Mouse (Mus musculus) frontal cortex, adult 2 months (tissue): ENCODE measurements around the gene Ubr3. TPM values are rescaled to one million over a fixed set of nuclear protein-coding genes. Genes with fewer than 3 reads are reported as not detected.
"Not testable (repeated sequence)": the region's sequence is repeated elsewhere in the genome, so short reads cannot be mapped to it uniquely, and the experiment has no call there.

Experiments used
- DNase-seq, 2 experiments: peaks; one replicate each; pipeline ENCODE4 v3.0.0; 2022; ENCODE audit warnings: low spot score in 1 of 2; ENCODE audit errors: extremely low spot score in 1 of 2
- polyA plus RNA-seq: library from polyadenylated mRNA; depleted of rRNA; stranded (reverse); fragments of >200 nt; gene quantifications from 2 replicates; pipeline ENCODE4 v1.2.3, GENCODE M21; 2012

Gene Ubr3
- polyA plus RNA-seq, 1 experiment, result 105 TPM

DNA sequence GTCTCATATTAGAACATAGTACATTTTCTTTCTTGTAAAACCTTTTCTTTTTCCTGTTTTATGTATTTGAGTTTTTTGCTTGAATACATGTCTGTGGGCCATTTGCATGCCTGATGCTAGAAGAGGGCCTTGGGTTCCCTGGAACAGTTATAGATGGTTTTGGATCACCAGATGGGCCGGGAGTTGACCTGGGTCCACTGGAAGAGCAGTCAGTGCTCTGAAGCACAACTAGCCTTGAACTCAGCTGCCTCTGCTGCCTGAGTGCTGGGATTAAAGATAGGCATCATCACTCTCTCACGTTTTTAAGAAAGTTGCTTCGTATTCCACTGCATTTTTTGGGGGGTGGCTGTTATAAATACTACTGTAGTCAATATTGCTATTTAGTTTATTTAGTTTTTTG, 6.5 kb downstream of the Ubr3 start:
- DNase-seq, result no peak

DNA sequence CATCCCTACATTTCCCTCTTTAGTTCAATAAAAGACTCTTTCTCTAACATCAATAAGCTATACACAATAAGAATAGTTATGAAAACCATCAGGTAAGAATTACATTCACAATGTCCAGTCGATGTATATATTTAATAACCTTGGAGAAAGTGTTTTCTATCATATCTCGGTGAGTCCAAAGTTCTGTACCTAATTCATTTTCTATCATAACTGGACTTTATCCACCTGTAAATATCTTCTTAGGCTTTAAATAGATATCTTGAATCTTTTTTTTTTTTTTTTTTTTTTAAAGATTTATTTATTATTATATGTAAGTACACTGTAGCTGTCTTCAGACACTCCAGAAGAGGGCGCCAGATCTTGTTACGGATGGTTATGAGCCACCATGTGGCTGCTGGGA, 10.3 kb downstream of the Ubr3 start:
- DNase-seq, result not testable (repeated sequence)

DNA sequence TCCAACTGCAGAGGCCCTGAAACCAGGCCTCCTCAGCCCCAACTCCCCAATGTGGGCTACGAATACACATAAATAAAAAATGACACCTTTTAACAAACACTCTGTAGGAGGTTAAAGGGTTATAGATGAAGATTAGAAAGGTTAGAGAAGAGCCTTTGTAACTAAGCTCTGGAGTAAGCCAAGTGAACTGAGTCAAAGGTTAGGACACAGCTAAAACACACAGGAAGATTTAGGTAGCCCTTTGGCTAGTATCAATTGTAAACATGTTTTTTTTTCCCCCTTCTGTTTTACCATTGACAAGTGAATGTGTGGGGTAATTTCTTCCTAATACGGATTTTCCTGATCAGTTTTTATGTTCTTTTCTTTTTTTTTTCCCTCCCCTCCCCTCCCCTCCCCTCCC, 15.8 kb downstream of the Ubr3 start:
- no peak for DNase-seq

GRCm38 (mm10) chr2:69917301-69917700, 20.3 kb downstream of the Ubr3 start:
- no peak for DNase-seq

DNA sequence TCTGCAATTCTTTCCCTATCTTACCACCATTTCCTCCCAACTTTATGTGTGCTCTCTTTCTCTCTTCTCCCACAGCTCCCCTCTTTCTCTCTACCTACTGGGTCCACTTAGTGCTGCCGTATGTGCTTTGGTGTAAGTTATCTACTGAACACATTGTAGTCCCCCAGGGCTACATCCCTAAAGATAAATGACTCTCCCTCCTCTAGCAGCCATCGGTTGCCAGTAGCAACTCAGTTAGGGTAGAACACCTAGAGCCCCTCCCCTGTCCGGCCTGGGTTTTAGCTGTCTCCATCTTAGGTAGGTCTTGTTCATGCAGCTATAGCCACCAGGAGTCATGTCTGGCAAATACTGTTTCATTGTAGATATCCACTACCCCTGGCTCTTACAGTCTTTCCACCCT, 27.9 kb downstream of the Ubr3 start:
- no peak for DNase-seq

GRCm38 (mm10) chr2:69936331-69936730, 39.3 kb downstream of the Ubr3 start:
- DNase-seq, result no peak

DNA sequence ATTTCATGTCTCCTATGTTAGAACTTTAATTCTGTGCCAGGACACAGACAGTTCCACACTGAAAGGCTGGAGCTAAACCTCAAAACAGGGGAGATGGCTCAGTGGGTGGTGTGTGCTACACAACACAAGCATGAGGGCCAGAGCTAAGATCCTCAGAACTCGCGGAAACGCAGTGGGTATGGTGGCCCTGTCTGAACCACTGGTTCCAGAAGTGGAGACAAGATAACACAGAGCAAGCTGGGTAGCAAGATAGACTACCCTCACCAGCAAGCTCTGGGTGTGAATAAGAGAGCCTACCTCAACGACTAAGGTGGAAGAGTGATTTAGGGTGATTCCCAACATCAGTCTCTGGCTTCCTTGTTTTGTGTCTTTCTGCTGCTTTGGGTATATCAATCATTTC, 42.2 kb downstream of the Ubr3 start:
- no peak for DNase-seq

DNA sequence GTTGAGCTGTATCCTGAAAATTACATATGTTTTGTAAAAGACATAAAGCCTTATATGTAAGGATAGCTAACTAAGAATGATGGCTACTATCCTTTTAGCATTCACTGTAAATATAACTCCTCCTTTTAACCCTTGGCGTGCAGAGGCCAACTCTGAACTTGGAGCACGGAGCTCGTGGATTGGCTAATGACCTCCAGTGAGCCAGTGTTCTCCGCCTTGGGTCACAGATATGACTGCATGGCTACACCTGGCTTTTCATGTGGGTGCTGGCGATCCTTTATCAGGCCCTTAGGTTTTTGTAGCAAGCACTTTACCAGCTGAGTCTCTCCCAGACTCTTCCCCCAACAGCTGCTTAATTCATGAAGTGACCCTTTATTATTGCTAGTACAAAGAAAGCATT, 42.6 kb downstream of the Ubr3 start:
- no peak for DNase-seq

DNA sequence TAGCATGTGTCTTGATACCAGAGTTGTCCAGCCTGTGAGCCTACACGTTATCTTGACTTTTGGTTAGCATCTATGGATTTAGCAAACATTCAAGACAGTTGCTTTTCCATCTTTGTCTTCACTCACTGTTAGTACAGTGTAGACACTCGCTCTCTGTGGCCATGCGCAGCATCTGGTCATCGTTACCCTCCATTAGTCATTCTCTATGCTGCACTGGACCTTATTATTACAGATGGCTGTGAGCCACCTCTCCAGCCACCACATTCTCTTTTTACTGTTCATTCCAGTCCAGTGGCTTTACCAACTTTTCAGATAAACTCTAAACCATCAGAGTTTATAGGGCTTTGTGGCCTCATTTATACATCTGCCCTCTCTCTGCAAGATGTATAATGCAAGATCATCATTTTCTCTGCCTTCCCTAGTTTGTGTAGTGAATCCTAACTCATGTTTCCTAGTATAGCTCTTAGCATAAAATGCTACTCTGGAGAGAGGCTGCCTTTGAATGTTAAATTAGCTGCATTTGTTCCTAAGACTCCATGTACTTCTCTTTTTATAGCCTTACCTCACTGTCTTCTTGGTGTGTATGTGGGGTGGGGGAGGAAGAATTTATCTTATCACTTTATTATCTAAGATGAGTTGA, 44.5 kb downstream of the Ubr3 start:
- no peak for DNase-seq

GRCm38 (mm10) chr2:69952849-69953248, 55.8 kb downstream of the Ubr3 start:
- DNase-seq, result no peak

DNA sequence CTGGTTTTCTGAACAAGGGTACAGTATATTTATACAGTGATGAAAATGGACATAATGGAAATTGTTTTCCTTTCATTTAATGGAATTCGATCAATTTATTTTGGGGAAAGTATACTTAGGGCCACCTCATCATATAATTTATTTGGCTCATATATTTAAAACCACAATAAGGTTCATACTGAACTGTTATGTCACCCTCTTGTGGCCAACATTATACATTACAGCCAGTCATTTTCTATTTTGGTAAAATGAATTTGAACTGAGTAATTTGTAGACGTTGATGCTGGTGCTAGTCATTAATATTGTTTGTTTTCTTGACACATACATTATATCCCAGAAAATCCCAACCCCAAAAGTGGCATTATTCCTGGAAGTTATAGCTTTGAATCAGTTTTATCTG, 58.6 kb downstream of the Ubr3 start:
- DNase-seq, result peak in 1 of 2 experiments; percentile 58

GRCm38 (mm10) chr2:69957622-69958021, 60.6 kb downstream of the Ubr3 start:
- no peak for DNase-seq

DNA sequence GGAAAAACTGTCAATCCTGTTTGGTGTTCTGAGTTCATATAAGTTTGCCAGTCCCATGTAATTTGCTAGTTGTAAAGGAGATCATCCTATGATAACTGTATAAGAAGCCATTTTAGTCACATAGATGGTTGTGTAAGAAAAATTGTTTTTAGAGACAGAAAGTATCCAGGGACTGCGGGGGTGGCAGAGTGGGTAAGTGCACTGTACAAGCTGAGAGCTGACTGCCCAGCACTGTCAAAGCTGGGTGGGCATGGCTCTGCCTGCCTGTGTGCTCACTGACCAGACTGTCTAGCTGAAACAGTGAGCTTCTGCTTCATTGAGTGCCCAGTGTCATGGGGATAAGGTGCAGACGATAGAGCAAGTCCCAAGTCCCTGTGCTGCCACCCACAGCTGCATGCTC, 77.8 kb downstream of the Ubr3 start:
- DNase-seq, result peak; percentile 38 to 42

DNA sequence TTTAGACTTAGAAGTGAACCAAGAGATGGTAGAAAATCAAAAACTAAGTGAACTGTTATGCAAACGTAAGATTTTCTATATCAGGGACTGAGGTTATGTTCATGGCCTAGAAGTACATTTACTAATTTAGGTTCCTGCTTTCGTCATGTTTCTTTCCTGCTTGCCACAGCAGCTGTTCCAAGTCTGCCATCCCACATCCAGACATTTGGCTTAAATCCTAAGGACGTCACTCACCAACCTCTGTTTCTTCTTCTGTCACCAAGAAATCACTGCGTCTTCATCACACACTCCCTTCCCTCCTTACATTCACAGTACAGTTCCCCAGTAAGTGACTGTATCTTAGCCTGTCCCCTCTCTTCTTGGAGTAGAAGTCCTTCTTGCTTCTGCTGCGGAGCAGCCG, 92.2 kb downstream of the Ubr3 start:
- DNase-seq, result peak in 1 of 2 experiments; percentile 44

DNA sequence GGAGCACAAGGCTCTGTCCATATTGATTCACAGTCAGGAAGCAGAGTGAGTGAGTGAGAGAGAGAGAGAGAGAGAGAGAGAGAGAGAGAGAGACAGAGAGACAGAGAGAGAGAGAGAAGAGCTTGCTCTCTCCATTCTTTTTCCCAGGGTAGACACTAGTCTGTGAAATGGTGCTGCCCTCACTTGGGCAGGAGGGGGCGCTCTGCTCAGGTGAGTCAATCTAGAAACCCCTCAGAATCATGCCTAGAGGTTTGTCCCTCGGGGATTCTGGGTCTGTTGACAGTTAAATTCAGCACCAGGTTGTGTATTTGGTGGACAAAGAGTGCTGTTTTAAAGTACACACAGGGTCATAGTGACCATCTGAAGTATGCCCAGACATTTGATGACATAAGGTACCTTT, 93.6 kb downstream of the Ubr3 start:
- DNase-seq, result no peak

DNA sequence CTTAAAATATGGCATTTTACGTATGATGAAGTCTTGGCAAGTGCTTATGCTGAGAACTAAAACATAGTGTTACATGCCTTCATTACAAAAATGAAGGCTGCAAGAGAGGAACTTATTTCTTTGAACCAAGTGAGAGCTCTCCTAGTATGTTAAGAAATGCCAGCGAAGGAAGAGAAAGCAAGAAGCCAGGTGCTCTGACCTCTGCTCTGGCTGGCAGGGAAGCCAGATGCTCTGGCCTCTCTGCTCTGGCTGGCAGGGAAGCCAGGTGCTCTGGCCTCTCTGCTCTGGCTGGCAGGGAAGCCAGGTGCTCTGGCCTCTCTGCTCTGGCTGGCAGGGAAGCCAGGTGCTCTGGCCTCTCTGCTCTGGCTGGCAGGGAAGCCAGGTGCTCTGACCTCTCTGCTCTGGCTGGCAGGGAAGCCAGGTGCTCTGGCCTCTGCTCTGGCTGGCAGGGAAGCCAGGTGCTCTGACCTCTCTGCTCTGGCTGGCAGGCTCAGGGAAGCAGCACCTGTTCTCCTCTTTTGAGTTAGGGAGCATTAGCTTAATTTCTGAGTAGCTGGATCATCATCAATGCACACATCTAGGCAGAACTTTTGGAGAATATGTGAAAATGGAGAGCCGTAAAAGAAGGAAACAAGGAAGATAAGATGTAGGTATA, 97.2 kb downstream of the Ubr3 start:
- not testable (repeated sequence) for DNase-seq

- no peak for DNase-seq
These were observed 97.7 kb downstream of the Ubr3 start for GRCm38 (mm10) chr2:69994779-69995178.

- peak in 1 of 2 experiments; percentile 15 for DNase-seq
These were observed 102.2 kb downstream of the Ubr3 start for GRCm38 (mm10) chr2:69999097-69999770.

DNA sequence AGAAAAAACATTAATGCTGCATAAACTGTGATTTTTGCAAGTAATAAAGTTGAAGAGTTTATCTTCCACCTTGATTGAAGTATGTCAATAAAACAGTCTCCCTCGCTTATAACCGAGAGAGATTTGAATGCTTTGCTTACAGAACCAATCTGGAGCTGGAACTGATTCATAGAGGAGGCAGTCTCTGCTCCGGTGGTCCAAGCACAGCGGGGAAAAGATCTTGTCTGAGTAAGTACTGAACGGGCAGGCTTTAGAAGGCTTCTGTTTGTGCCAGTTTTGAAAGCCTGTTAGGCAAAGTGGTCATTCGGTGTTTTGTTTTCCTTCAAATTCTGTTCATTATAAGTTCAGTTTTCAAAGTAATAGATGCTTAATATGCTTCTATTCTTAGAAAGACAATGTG, 103.3 kb downstream of the Ubr3 start:
- no peak for DNase-seq

DNA sequence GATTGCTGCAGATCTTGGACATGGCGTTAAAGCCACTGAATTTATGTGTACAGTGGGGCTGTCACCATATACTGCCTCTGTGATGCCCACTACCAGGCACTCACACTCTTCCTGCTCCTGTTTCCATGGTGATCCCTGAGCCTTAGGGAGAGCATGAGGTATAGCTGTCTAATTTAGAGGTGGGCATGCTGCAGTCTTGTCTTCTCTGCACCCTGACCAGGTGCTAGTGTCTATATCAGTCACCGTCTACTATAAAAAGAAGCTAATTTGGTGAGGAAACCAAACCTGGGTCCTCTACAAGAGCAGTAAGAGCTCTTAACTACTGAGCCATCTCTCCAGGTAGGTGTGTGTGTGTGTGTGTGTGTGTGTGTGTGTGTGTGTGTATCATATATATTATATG, 109.4 kb downstream of the Ubr3 start:
- no peak for DNase-seq

- no peak for DNase-seq
These were observed 115.9 kb downstream of the Ubr3 start for GRCm38 (mm10) chr2:70012941-70013340.

DNA sequence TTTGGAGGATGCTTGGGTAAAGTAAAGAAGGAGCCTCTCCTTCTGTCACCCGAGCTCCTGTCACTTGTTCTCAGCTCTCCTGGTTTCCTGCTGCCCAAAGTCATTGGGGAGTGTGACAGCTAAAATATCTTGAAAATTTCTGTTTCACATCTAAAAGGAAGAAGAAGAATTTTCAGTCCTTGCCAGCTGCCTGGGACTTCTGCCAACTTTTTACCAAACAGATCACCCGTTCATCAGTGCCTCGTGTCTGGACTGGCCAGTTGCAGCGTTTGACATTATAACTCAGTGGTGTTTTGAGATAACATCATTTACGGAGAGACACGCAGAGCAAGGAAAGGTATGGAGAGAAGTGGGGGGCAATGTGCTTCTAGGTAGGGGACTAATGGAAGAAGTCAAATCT, 121.2 kb downstream of the Ubr3 start:
- DNase-seq, result peak in 1 of 2 experiments; percentile 51
